Mouse (Mus musculus) neural tube, embryonic 12.5 days (tissue): ENCODE measurements at regions not wholly inside any gene's neighbourhood (a gene's known extent, or its start where the extent isn't known, plus 50 kb on each side); places are given as distances from the start of the nearest gene placed in this dataset.
"Not testable (repeated sequence)": the region's sequence is repeated elsewhere in the genome, so short reads cannot be mapped to it uniquely, and the experiment has no call there.

Experiments used
- ATAC-seq: fragments of 200-750 bp; cut with Nextera tagmentation; 2 replicates; pipeline ENCODE4 v1.8.0; 2017; ENCODE audit warnings: low read depth, mild to moderate bottlenecking, moderate TSS enrichment, moderate library complexity; ENCODE audit not compliant: low FRiP score
- H3K27ac ChIP-seq: fragments of 300-500 bp; sonication (generic); 2 replicates; pipeline ENCODE4 v1.5.1; 2016
- H3K27me3 ChIP-seq: fragments of 300-500 bp; sonication (generic); replicated peaks from 2 replicates; pipeline ENCODE4 v1.6.1; 2016; ENCODE audit warnings: mild to moderate bottlenecking
- H3K36me3 ChIP-seq: fragments of 300-500 bp; sonication (generic); 2 replicates; pipeline ENCODE4 v1.6.1; 2016; ENCODE audit warnings: mild to moderate bottlenecking
- H3K4me1 ChIP-seq: fragments of 300-500 bp; sonication (generic); 2 replicates; pipeline ENCODE4 v1.6.1; 2016
- H3K4me2 ChIP-seq: fragments of 300-500 bp; sonication (generic); replicated peaks from 2 replicates; pipeline ENCODE4 v1.6.1; 2016; ENCODE audit warnings: mild to moderate bottlenecking
- H3K4me3 ChIP-seq: fragments of 300-500 bp; sonication (generic); 2 replicates; pipeline ENCODE4 v1.5.1; 2016
- H3K9ac ChIP-seq: fragments of 300-500 bp; sonication (generic); 2 replicates; pipeline ENCODE4 v1.6.1; 2016; ENCODE audit warnings: mild to moderate bottlenecking
- H3K9me3 ChIP-seq: fragments of 300-500 bp; sonication (generic); 2 replicates; pipeline ENCODE4 v1.6.1; 2016; ENCODE audit warnings: mild to moderate bottlenecking
- WGBS: fragments of 180-500 bp; shearing (Covaris S2); methylation state at CpG from one replicate; pipeline ENCODE4 v1.1.7; 2016; 5-methylcytosine and 5-hydroxymethylcytosine counted together

- Histone ChIP-seq H3K27ac (no peak overlapping the region), H3K9ac (no peak overlapping the region), H3K4me1 (no peaks in the 10 kb centered on the region), H3K27me3 (no peaks in the 10 kb centered on the region), H3K4me2 (no peak overlapping the region), H3K9me3 (no peaks in the 10 kb centered on the region), H3K36me3 (no peaks in the 10 kb centered on the region), H3K4me3 (no peak overlapping the region)
- ATAC-seq: no peak
- 90% methylated on average over 2 of the region's 2 CpGs for WGBS
Observed at GRCm38 (mm10) chr4:29420198-29420792, 607.4 kb downstream of the Epha7 start.

DNA sequence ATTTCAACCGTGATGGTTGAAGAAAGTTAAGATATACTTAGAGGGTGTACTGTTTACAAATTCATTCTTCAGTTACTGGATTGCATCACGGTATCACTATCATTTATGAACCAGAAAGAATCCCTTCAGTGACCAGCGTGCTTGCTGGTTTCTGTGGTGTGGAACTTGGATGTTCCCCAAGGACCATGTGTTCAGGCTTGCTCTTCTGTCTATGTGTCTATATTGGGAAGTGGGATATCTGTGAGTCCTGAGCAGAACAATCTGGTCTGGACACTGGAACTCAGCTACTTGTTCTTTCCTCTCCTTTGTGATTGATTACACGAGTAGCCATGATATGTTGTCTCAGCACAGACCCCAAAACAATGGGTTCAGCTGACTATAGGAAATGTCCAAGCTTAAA lies 618.6 kb downstream of the Epha7 start:
- not testable (repeated sequence) for H3K4me1 ChIP-seq, H3K4me3 ChIP-seq, H3K36me3 ChIP-seq, ATAC-seq, H3K9ac ChIP-seq, H3K4me2 ChIP-seq, H3K9me3 ChIP-seq, H3K27ac ChIP-seq, H3K27me3 ChIP-seq
- WGBS: 84% methylated on average over 4 of the region's 4 CpGs

DNA sequence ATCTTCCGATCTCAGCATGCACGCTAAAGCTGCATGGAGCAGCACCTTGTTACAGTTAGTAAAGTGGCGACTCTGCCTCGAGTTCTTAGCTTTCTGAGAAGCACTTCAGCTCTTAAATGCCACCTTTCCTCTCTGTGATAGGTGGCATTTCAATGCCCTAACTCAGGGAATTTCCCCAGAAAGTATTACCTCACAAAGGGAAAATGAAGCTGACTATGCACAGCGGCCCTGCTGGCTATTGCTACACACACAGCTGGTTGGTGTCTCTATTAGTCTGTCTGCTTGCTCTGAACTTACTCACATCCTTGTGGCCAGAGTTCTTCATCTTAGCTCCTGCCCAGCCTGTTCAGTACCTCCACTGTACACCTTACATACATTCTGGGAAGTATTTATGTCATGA lies 650.4 kb downstream of the Epha7 start:
- no peaks in the 10 kb centered on the region for H3K4me1 ChIP-seq

GRCm38 (mm10) chr4:29466315-29466714 lies 653.4 kb downstream of the Epha7 start:
- no peaks in the 10 kb centered on the region for H3K9me3 ChIP-seq
- WGBS: 78% methylated on average over 2 of the region's 2 CpGs
- H3K9ac ChIP-seq: no peak overlapping the region
- H3K27me3 ChIP-seq: no peaks in the 10 kb centered on the region
- no peak overlapping the region for H3K4me2 ChIP-seq
- H3K4me3 ChIP-seq: no peak overlapping the region
- ATAC-seq: no peak
- H3K36me3 ChIP-seq: no peaks in the 10 kb centered on the region
- H3K4me1 ChIP-seq: no peaks in the 10 kb centered on the region
- H3K27ac ChIP-seq: no peak overlapping the region

More for the DNA sequence above, 650.4 kb downstream of the Epha7 start:
- Histone ChIP-seq H3K27ac (no peak overlapping the region), H3K4me3 (no peak overlapping the region), H3K9me3 (no peaks in the 10 kb centered on the region), H3K27me3 (no peaks in the 10 kb centered on the region), H3K4me2 (no peak overlapping the region), H3K36me3 (no peaks in the 10 kb centered on the region), H3K9ac (no peak overlapping the region)
- WGBS: 87% methylated on average over 5 of the region's 5 CpGs
- ATAC-seq: no peak

DNA sequence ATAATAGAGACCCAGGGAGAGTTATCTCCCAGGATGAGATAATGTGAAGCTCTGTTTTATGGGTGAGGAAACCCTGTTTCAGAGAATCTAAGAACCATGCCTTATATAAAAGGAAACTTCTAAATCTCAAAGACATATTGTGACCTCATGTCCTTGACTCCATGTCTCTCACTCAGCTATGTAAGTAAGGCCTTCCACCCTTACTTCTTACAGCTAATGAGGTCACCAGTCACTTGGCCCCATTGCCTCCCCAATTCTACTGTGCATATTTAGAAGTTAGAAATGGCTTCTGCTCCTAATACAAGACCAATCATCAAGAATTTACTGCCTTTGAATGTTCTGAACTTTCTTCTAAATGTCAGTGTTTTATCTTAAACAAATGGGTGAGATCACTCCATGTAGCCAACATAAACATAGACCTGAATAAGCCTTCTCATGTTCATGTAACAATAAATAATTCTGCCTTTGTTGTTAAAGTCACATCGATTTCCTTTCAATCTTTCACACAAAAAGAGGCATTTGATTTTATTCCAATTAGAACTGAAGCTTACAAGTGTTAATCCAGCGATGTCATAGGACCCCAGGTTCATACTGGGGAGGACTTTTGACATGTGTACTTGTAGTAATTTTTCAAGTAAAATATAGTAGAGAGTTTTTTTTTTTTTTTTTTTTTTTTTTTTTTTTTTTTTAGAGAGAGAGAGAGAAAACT lies 667.6 kb downstream of the Epha7 start:
- Histone ChIP-seq H3K9me3 (no peaks in the 10 kb centered on the region), H3K9ac (no peak overlapping the region), H3K27me3 (no peaks in the 10 kb centered on the region), H3K4me1 (no peaks in the 10 kb centered on the region), H3K4me2 (no peak overlapping the region), H3K36me3 (no peaks in the 10 kb centered on the region), H3K27ac (no peak overlapping the region), H3K4me3 (no peak overlapping the region)
- WGBS: 51% methylated on average over 2 of the region's 2 CpGs
- ATAC-seq: no peak

DNA sequence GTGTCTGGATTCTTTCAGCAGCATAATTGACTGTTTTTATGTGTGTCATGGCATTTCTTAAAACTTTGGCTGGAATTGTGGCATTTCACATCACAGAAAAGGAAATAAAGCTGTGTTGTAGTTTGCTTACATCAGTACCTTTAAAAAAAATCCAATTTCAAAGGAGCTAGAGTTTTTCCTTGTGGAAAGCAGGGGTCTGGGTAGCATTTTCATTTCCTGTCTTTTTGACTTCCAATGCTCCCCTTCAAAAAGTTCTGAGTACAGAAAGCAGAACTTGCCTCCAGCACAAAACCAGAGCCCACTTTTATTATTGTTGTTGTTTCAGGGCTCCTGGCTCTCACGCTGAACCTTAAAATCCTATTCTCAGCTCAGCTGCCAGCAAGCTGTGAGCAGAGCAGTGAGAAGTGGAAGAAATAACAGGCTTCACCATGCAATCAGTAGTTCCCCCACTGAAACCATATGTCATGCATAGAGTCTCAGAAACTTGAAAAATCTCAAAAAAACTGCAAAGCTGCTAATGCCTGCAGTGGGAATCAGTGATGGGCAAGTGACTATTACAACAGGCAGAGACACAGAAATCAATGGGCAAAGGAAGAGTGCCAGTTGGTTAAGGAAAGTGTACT lies 668.3 kb downstream of the Epha7 start:
- no peak overlapping the region for H3K4me2 ChIP-seq
- no peak overlapping the region for H3K9ac ChIP-seq
- no peaks in the 10 kb centered on the region for H3K36me3 ChIP-seq
- H3K27me3 ChIP-seq: no peaks in the 10 kb centered on the region
- no peaks in the 10 kb centered on the region for H3K9me3 ChIP-seq
- WGBS: 50% methylated on average over 1 of the region's 1 CpGs
- H3K4me3 ChIP-seq: no peak overlapping the region
- H3K27ac ChIP-seq: no peak overlapping the region
- no peak for ATAC-seq
- no peaks in the 10 kb centered on the region for H3K4me1 ChIP-seq

- no peak for ATAC-seq
Observed at GRCm38 (mm10) chr4:29482407-29482806, 669.5 kb downstream of the Epha7 start.

GRCm38 (mm10) chr4:29500844-29501243 lies 687.9 kb downstream of the Epha7 start:
- Histone ChIP-seq H3K27me3 (no peaks in the 10 kb centered on the region), H3K36me3 (no peaks in the 10 kb centered on the region)
- WGBS: 89% methylated on average over 1 of the region's 1 CpGs

More at GRCm38 (mm10) chr4:29482407-29482806, 669.5 kb downstream of the Epha7 start:
- H3K9me3 ChIP-seq: no peaks in the 10 kb centered on the region
- H3K4me3 ChIP-seq: no peak overlapping the region
- no peak overlapping the region for H3K27ac ChIP-seq
- WGBS: 93% methylated on average over 2 of the region's 2 CpGs
- no peaks in the 10 kb centered on the region for H3K4me1 ChIP-seq
- no peaks in the 10 kb centered on the region for H3K36me3 ChIP-seq
- H3K4me2 ChIP-seq: no peak overlapping the region
- H3K27me3 ChIP-seq: no peaks in the 10 kb centered on the region
- H3K9ac ChIP-seq: no peak overlapping the region

DNA sequence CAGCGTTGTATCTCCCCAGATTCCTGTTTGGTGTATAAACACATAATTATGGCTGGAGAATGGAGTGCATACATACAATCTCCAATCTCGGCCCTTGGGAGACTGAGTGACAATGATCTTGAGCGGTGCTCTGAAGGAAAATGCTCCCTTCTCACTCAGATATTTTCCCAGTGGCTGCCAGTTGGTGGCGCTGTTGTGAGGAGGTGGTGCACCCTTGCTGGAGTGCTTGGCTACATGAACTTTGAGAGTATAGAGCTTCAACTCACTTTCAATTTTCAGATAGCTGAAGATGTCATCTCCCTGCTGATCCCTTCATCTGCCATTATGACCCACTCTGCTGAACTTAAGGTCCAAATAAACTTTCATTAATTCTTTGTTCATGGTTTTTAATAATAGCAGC lies 712.1 kb downstream of the Epha7 start:
- 67% methylated on average over 4 of the region's 4 CpGs for WGBS
- no peak for ATAC-seq
- Histone ChIP-seq H3K4me3 (no peak overlapping the region), H3K27ac (no peak overlapping the region), H3K4me2 (no peak overlapping the region), H3K4me1 (no peaks in the 10 kb centered on the region), H3K9ac (no peak overlapping the region), H3K27me3 (no peaks in the 10 kb centered on the region), H3K36me3 (no peaks in the 10 kb centered on the region), H3K9me3 (no peaks in the 10 kb centered on the region)

More at GRCm38 (mm10) chr4:29500844-29501243, 687.9 kb downstream of the Epha7 start:
- no peak overlapping the region for H3K4me2 ChIP-seq
- H3K4me1 ChIP-seq: no peaks in the 10 kb centered on the region
- H3K4me3 ChIP-seq: no peak overlapping the region
- ATAC-seq: no peak
- no peaks in the 10 kb centered on the region for H3K9me3 ChIP-seq
- H3K9ac ChIP-seq: no peak overlapping the region
- no peak overlapping the region for H3K27ac ChIP-seq

- Histone ChIP-seq H3K27me3 (no peaks in the 10 kb centered on the region), H3K36me3 (no peaks in the 10 kb centered on the region), H3K4me1 (no peaks in the 10 kb centered on the region), H3K27ac (no peak overlapping the region), H3K4me3 (no peak overlapping the region), H3K9ac (no peak overlapping the region), H3K4me2 (no peak overlapping the region), H3K9me3 (no peaks in the 10 kb centered on the region)
- ATAC-seq: no peak
- 86% methylated on average over 5 of the region's 5 CpGs for WGBS
Observed at GRCm38 (mm10) chr4:29525769-29526658, 713.1 kb downstream of the Epha7 start.
